Mouse (Mus musculus): Measurements from ENCODE around the gene Tor3a. TPM values are rescaled to one million over a fixed set of nuclear protein-coding genes. Genes with fewer than 3 reads are reported as not detected.
"Not testable (repeated sequence)": the region's sequence is repeated elsewhere in the genome, so short reads cannot be mapped to it uniquely, and the experiment has no call there.

Tor3a gene
- polyA plus RNA-seq, 1 experiment from 2014 or later: 4.6 TPM

DNA sequence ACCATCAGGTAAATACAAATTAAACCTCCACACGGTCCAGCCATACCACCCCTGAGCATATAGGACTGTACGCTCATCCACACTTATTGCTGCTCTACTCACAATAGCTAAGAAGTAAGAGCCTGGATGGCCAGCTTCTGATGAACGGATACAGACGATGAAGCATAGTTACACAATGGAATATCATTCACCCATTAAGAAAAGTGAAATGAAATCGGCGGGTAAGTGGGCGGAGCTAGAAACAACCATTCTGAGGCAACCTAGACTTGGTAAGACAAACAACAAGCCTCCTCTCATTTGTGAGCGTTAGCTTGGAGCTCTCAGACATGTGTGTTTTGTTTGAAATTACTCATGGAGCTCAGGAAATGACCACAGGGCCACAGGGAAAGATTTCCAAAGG lies 8.4 kb downstream of the Tor3a start:
- H3K9me3 ChIP-seq (ENCODE audit: control insufficient read depth, low read length): no peaks in the 10 kb centered on the region
- H3K4me1 ChIP-seq (ENCODE audit: control insufficient read depth, insufficient read depth, low read length): no peaks in the 10 kb centered on the region
- no peak overlapping the region for H3K4me2 ChIP-seq (ENCODE audit: low read length)
- H3K27me3 ChIP-seq (ENCODE audit: control insufficient read depth, insufficient read depth, low read length): no peaks in the 10 kb centered on the region
- no peak for DNase-seq
- H3K27ac ChIP-seq (replicated peaks; ENCODE audit: low read depth, low read length): no peak overlapping the region
- 0 out of 2 replicates have a peak, but pooled peaks cover 4% of the 10 kb centered on the region for H3K36me3 ChIP-seq (ENCODE audit: control insufficient read depth, insufficient read depth, low read length)
- H3K4me3 ChIP-seq (replicated peaks; ENCODE audit: low read depth, low read length): no peak overlapping the region
- WGBS: 92% methylated on average over 8 of the region's 8 CpGs
- no peak for ATAC-seq (ENCODE audit: low FRiP score, low TSS enrichment)
- no peak overlapping the region for H3K9ac ChIP-seq (replicated peaks; ENCODE audit: low read length)

DNA sequence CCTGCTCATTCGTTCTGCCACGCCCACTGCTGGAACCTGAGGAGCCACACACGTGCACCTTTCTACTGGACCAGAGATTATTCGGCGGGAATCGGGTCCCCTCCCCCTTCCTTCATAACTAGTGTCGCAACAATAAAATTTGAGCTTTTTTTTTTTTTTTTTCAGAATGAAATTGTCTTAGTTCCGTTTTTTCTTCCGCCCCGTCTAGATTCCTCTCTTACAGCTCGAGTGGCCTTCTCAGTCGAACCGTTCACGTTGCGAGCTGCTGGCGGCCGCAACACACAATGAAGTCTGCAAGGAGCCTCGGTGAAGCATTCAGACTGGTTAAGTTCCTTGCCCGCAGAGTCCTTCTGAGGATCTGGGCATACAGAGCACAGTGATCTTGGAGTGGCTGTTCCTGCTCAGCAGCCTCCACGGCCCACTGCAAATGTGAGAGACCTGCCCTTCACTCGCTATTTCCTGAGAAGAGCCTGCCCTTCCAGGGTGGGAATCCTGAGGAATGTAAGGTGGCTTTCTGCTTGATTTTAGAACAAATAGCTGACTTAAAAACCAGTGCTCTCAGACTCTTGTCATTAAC lies 13.4 kb downstream of the Tor3a start:
- not testable (repeated sequence) for H3K9ac ChIP-seq (replicated peaks; ENCODE audit: low read length); H3K27me3 ChIP-seq (ENCODE audit: control insufficient read depth, insufficient read depth, low read length); H3K9me3 ChIP-seq (ENCODE audit: control insufficient read depth, low read length); ATAC-seq (ENCODE audit: low FRiP score, low TSS enrichment); DNase-seq; H3K27ac ChIP-seq (replicated peaks; ENCODE audit: low read depth, low read length); H3K4me1 ChIP-seq (ENCODE audit: control insufficient read depth, insufficient read depth, low read length); H3K4me3 ChIP-seq (replicated peaks; ENCODE audit: low read depth, low read length); H3K4me2 ChIP-seq (ENCODE audit: low read length)
- H3K36me3 ChIP-seq (ENCODE audit: control insufficient read depth, insufficient read depth, low read length): 0 out of 2 replicates have a peak, but pooled peaks cover 12% of the 10 kb centered on the region
- WGBS: 72% methylated on average over 19 of the region's 21 CpGs

DNA sequence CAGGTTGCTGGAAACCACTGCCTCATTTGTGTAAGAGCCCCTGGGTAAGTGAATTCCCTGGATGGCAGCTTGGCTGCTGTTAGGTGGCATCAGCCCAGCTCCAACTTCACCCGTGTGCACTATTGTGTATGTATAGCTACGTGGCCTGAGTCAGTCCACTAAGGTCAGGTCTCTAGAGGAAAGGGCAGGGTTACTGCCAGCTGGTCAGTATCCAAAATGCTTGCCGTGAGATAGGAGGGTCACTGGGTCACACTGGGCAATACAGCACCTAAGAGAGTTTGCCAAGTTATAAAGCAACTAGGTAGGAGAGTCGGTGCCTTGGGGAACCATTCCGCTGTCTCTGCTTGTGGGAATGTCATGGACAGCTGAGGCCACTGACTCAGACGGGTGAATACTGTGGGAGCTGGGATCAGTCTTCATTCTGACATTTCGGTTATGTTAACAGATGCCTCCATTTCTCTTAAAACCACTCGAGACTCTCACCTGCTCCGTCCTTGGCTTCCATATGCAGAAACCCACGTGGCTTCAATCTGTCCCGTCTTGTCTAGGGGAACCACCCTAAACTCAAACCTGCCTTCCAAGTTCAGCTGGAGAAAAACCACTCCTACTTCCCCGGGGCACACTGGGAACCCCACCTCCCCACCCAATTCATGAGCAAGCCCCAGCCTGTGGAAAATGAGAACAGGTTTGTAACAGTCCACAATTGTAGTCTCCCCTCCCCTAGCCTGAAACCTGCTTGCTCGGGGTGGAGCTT lies 14.1 kb downstream of the Tor3a start:
- 87% methylated on average over 13 of the region's 13 CpGs for WGBS
- no peak overlapping the region for H3K9ac ChIP-seq (replicated peaks; ENCODE audit: low read length)
- H3K4me3 ChIP-seq (replicated peaks; ENCODE audit: low read depth, low read length): no peak overlapping the region
- no peaks in the 10 kb centered on the region for H3K4me1 ChIP-seq (ENCODE audit: control insufficient read depth, insufficient read depth, low read length)
- DNase-seq (no peak), ATAC-seq (ENCODE audit: low FRiP score, low TSS enrichment) (no peak)
- H3K4me2 ChIP-seq (ENCODE audit: low read length): no peak overlapping the region
- 0 out of 2 replicates have a peak, but pooled peaks cover 12% of the 10 kb centered on the region for H3K36me3 ChIP-seq (ENCODE audit: control insufficient read depth, insufficient read depth, low read length)
- no peak overlapping the region for H3K27ac ChIP-seq (replicated peaks; ENCODE audit: low read depth, low read length)
- H3K9me3 ChIP-seq (ENCODE audit: control insufficient read depth, low read length): no peaks in the 10 kb centered on the region
- no peaks in the 10 kb centered on the region for H3K27me3 ChIP-seq (ENCODE audit: control insufficient read depth, insufficient read depth, low read length)

DNA sequence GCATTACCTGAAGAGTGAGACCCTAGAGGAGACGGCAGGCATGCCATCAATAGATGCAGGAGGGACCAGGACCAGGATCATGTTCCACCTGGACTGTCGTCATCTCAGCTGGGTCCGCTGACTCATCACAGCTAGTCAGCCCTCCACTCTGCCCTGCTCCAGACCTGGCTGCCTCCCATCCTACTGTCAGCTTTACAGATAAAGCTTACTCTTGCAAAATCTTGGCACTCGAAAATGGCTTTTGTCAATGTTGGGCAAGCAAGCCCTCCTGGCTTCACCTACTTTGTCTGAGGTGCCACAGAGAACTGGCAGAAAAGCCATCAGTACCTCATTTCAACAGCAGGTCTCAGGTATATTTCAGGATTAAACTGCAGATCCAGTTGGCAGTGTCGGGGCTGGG lies 15.5 kb downstream of the Tor3a start:
- 0 out of 2 replicates have a peak, but pooled peaks cover 12% of the 10 kb centered on the region for H3K36me3 ChIP-seq (ENCODE audit: control insufficient read depth, insufficient read depth, low read length)
- no peaks in the 10 kb centered on the region for H3K27me3 ChIP-seq (ENCODE audit: control insufficient read depth, insufficient read depth, low read length)
- H3K9me3 ChIP-seq (ENCODE audit: control insufficient read depth, low read length): no peaks in the 10 kb centered on the region
- ATAC-seq (ENCODE audit: low FRiP score, low TSS enrichment): no peak
- no peak overlapping the region for H3K27ac ChIP-seq (replicated peaks; ENCODE audit: low read depth, low read length)
- no peak overlapping the region for H3K4me2 ChIP-seq (ENCODE audit: low read length)
- H3K4me3 ChIP-seq (replicated peaks; ENCODE audit: low read depth, low read length): no peak overlapping the region
- no peaks in the 10 kb centered on the region for H3K4me1 ChIP-seq (ENCODE audit: control insufficient read depth, insufficient read depth, low read length)
- WGBS: 87% methylated on average over 5 of the region's 5 CpGs
- no peak overlapping the region for H3K9ac ChIP-seq (replicated peaks; ENCODE audit: low read length)
- no peak for DNase-seq

DNA sequence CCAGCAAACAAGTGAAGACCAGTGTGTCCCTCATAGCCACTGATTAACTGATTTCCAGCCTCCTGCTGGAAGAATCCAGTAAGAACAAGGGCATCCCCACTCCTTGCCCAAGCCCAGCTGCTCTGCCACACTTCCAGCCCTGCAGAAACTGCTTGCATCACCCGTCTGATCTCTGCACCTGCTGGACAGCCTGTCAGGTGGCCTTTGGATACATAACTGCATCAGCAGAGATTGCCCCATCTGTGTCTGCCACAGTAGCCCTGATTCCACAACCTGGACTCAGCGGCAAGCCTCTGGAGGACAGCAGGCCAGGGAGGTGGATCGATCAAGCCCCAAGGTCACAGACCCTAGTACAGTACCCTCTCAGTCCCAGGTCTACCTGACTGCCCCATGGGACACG lies 16.6 kb downstream of the Tor3a start:
- H3K4me2 ChIP-seq (ENCODE audit: low read length): no peak overlapping the region
- H3K36me3 ChIP-seq (ENCODE audit: control insufficient read depth, insufficient read depth, low read length): 0 out of 2 replicates have a peak, but pooled peaks cover 12% of the 10 kb centered on the region
- no peaks in the 10 kb centered on the region for H3K9me3 ChIP-seq (ENCODE audit: control insufficient read depth, low read length)
- no peaks in the 10 kb centered on the region for H3K27me3 ChIP-seq (ENCODE audit: control insufficient read depth, insufficient read depth, low read length)
- no peak overlapping the region for H3K27ac ChIP-seq (replicated peaks; ENCODE audit: low read depth, low read length)
- H3K4me3 ChIP-seq (replicated peaks; ENCODE audit: low read depth, low read length): no peak overlapping the region
- no peak overlapping the region for H3K9ac ChIP-seq (replicated peaks; ENCODE audit: low read length)
- ATAC-seq (ENCODE audit: low FRiP score, low TSS enrichment) (no peak), DNase-seq (no peak)
- H3K4me1 ChIP-seq (ENCODE audit: control insufficient read depth, insufficient read depth, low read length): no peaks in the 10 kb centered on the region
- 84% methylated on average over 4 of the region's 4 CpGs for WGBS

DNA sequence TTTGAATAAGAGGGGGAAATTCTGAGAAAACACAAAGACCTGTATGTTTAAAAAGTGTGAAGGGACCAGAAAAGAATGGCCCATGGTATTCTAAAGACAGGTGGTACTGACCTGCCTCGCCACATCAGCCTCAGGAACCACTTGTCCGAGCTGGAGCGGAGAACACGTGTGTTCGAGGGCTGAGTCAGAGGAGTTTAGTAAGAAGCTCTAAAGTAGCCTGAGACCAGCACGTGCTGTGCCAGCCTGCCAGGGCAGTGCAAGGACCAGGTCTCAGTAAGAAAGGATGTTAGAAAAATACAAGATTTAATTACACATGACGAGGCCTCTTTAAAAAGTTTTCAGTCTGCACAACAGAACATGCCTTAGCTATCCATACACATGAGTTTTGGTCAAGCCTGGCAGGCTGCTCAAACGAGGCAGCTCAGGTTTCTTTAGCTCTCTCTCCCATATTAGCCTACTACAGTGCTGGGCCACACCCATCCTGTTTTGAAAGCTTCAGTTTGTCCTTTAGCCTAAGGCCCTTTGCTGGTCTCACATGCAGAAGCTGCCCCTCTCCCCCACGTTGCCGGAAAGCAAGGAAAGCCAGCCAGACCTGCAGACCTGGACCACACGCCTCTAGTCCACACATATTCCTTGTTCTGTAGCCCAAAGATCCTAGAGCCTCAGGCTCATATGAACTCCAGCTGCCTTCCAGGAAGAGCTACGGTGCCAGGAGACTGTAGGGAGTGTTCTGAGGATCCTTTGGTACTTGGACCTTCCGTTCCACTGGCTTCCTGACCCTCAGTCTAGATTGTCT lies 19.2 kb downstream of the Tor3a start:
- Histone ChIP-seq H3K27ac (replicated peaks; ENCODE audit: low read depth, low read length) (no peak overlapping the region), H3K36me3 (ENCODE audit: control insufficient read depth, insufficient read depth, low read length) (0 out of 2 replicates have a peak, but pooled peaks cover 8% of the 10 kb centered on the region), H3K9ac (replicated peaks; ENCODE audit: low read length) (no peak overlapping the region), H3K4me1 (ENCODE audit: control insufficient read depth, insufficient read depth, low read length) (no peaks in the 10 kb centered on the region), H3K4me2 (ENCODE audit: low read length) (no peak overlapping the region), H3K27me3 (ENCODE audit: control insufficient read depth, insufficient read depth, low read length) (no peaks in the 10 kb centered on the region), H3K9me3 (ENCODE audit: control insufficient read depth, low read length) (no peaks in the 10 kb centered on the region), H3K4me3 (replicated peaks; ENCODE audit: low read depth, low read length) (no peak overlapping the region)
- ATAC-seq (ENCODE audit: low FRiP score, low TSS enrichment): no peak
- WGBS: 84% methylated on average over 13 of the region's 13 CpGs
- no peak for DNase-seq

- no peak for DNase-seq
- no peaks in the 10 kb centered on the region for H3K27me3 ChIP-seq (ENCODE audit: control insufficient read depth, insufficient read depth, low read length)
- no peaks in the 10 kb centered on the region for H3K4me1 ChIP-seq (ENCODE audit: control insufficient read depth, insufficient read depth, low read length)
- no peaks in the 10 kb centered on the region for H3K9me3 ChIP-seq (ENCODE audit: control insufficient read depth, low read length)
- no peak overlapping the region for H3K27ac ChIP-seq (replicated peaks; ENCODE audit: low read depth, low read length)
- no peak overlapping the region for H3K4me2 ChIP-seq (ENCODE audit: low read length)
- no peak overlapping the region for H3K4me3 ChIP-seq (replicated peaks; ENCODE audit: low read depth, low read length)
- peaks cover 6% of the 10 kb centered on the region; the same call in 1 of the 2 replicates for H3K36me3 ChIP-seq (ENCODE audit: control insufficient read depth, insufficient read depth, low read length)
- H3K9ac ChIP-seq (replicated peaks; ENCODE audit: low read length): no peak overlapping the region
- WGBS: 67% methylated on average over 6 of the region's 6 CpGs
- no peak for ATAC-seq (ENCODE audit: low FRiP score, low TSS enrichment)
Measured at GRCm38 (mm10) chr1:156652189-156652822, 21.9 kb downstream of the Tor3a start.

DNA sequence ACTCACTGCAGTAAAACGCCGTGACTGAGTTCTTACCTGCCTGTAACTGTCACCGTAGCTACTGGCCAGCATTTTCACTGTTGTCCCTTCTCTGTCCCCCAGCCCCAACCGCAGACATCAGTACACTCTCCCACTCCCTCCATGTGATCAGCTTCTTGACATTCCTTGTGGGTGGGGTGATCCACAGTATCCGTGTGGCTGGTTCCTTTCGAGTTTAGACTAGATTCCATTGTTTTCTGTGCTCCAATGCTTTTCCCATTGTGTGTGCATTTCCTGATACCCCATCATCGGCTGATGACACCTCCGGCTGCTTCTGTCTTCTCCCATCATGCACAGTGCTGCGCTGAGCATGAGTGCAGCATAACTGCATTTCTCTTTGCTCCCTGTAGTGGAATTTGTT lies 23.5 kb downstream of the Tor3a start:
- no peak for DNase-seq
- WGBS: 79% methylated on average over 9 of the region's 9 CpGs
- Histone ChIP-seq H3K36me3 (ENCODE audit: control insufficient read depth, insufficient read depth, low read length) (peaks cover 4% of the 10 kb centered on the region; the same call in 1 of the 2 replicates), H3K27ac (replicated peaks; ENCODE audit: low read depth, low read length) (no peak overlapping the region), H3K4me2 (ENCODE audit: low read length) (no peak overlapping the region), H3K9me3 (ENCODE audit: control insufficient read depth, low read length) (no peaks in the 10 kb centered on the region), H3K27me3 (ENCODE audit: control insufficient read depth, insufficient read depth, low read length) (no peaks in the 10 kb centered on the region), H3K9ac (replicated peaks; ENCODE audit: low read length) (no peak overlapping the region), H3K4me1 (ENCODE audit: control insufficient read depth, insufficient read depth, low read length) (no peaks in the 10 kb centered on the region), H3K4me3 (replicated peaks; ENCODE audit: low read depth, low read length) (no peak overlapping the region)
- ATAC-seq (ENCODE audit: low FRiP score, low TSS enrichment): no peak

Measured in midbrain, embryonic 14.5 days (tissue).